Mouse (Mus musculus) midbrain, embryonic 10.5 days (tissue): Measurements from ENCODE around the gene Tbx1. TPM values are rescaled to one million over a fixed set of nuclear protein-coding genes. Genes with fewer than 3 reads are reported as not detected.

Experiments used
- DNase-seq: peaks from one replicate; pipeline ENCODE4 v3.0.0-alpha.2; 2017; ENCODE audit warnings: low spot score
- H3K27ac ChIP-seq: fragments of 300-500 bp; sonication (generic); replicated peaks from 2 replicates; pipeline ENCODE4 v1.5.1; 2016; ENCODE audit warnings: mild to moderate bottlenecking
- H3K27me3 ChIP-seq: fragments of 300-500 bp; sonication (generic); 2 replicates; pipeline ENCODE4 v1.6.1; 2016; ENCODE audit warnings: low read depth, mild to moderate bottlenecking; ENCODE audit not compliant: poor library complexity, severe bottlenecking
- H3K36me3 ChIP-seq: fragments of 300-500 bp; sonication (generic); 2 replicates; pipeline ENCODE4 v1.6.1; 2016; ENCODE audit warnings: mild to moderate bottlenecking, moderate library complexity
- H3K4me1 ChIP-seq: fragments of 300-500 bp; sonication (generic); 2 replicates; pipeline ENCODE4 v1.6.1; 2016
- H3K4me3 ChIP-seq: fragments of 300-500 bp; sonication (generic); 2 replicates; pipeline ENCODE4 v1.5.1; 2016; ENCODE audit warnings: mild to moderate bottlenecking, moderate library complexity
- H3K9me3 ChIP-seq: fragments of 300-500 bp; sonication (generic); replicated peaks from 2 replicates; pipeline ENCODE4 v1.6.1; 2016; ENCODE audit warnings: mild to moderate bottlenecking
- WGBS: fragments of 180-500 bp; shearing (Covaris S2); methylation state at CpG from one replicate; pipeline ENCODE4 v1.1.7; 2016; 5-methylcytosine and 5-hydroxymethylcytosine counted together
- polyA plus RNA-seq: library from polyadenylated mRNA; unstranded; fragments of >200 nt; fragmentation: Nextera tagmentation; extraction: Ambion mirVana; gene quantifications from 2 replicates; pipeline ENCODE4 v1.2.1, GENCODE M21; 2016

Tbx1 gene
- polyA plus RNA-seq, 1 experiment from 2014 or later, result 1.7 TPM

DNA sequence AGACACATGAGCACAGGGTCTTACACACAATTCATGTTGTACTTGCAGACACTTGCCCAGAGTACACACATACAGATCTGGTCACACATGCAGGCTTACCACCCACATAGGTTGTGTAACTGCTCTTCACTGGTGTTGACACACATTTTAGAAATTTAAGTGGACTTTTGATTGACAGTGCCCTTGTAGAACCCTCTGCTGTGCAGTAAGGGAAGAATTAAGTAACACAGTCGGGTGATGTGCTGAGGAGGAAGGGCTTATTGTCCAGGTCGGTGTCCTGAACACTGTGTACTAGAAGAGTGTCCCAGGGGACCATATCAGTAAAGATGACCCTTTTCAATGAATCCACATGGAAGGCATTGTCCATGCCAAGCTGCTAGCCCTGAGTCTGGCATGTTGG, 3.5 kb upstream of the Tbx1 start:
- Histone ChIP-seq H3K4me1 (peaks cover 30% of the 10 kb centered on the region), H3K36me3 (no peaks in the 10 kb centered on the region), H3K4me3 (no peak overlapping the region), H3K27me3 (peaks cover 90% of the 10 kb centered on the region), H3K27ac (no peak overlapping the region), H3K9me3 (no peaks in the 10 kb centered on the region)
- WGBS, result 75% methylated on average over 2 of the region's 2 CpGs
- DNase-seq, result no peak

GRCm38 (mm10) chr16:18591047-18592018, 862 bp upstream of the Tbx1 start:
- WGBS, result 1% methylated on average over 59 of the region's 59 CpGs
- DNase-seq, result peak; percentile 62
- Histone ChIP-seq H3K27ac (no peak overlapping the region; the same call in 1 of the 2 replicates), H3K36me3 (no peaks in the 10 kb centered on the region), H3K27me3 (peaks cover 98% of the 10 kb centered on the region), H3K9me3 (no peaks in the 10 kb centered on the region), H3K4me1 (peaks cover 53% of the 10 kb centered on the region), H3K4me3 (peak overlapping the region; percentile 38)

DNA sequence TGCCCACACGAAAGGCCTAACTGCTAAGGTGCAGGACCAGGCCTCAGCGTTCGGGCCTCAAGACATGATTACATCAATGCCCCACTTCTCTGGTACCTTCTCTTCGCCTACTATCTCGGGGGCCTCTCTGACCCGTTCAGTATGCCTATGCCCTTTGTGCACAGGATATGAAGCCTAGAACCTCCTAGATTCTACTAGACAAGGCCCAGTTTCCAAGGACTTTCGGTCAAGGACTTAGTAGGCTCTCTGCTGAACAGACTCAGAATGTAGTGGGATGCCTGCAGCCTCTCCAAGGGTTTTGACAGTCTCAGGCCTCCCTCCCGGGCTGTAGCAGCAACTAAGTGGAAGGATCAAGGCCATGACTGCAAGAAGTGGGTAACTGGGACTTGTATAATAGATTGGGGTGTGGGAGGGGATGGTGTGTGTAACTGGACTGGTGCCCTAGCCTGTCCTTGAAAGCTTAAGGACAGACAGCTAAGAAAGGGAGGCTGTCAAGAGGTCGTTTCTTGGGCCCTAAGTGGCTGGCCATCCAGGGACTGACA, 1.3 kb downstream of the Tbx1 start:
- Histone ChIP-seq H3K4me3 (peak overlapping the region; percentile 41; the same call in 1 of the 2 replicates), H3K36me3 (no peaks in the 10 kb centered on the region), H3K4me1 (peaks cover 61% of the 10 kb centered on the region), H3K27me3 (peaks cover 100% of the 10 kb centered on the region), H3K9me3 (no peaks in the 10 kb centered on the region), H3K27ac (no peak overlapping the region)
- peak; percentile 28 for DNase-seq
- 8% methylated on average over 9 of the region's 9 CpGs for WGBS

GRCm38 (mm10) chr16:18588738-18589055, 1.8 kb downstream of the Tbx1 start:
- Histone ChIP-seq H3K27me3 (peaks cover 100% of the 10 kb centered on the region), H3K27ac (no peak overlapping the region), H3K9me3 (no peaks in the 10 kb centered on the region), H3K36me3 (no peaks in the 10 kb centered on the region), H3K4me1 (peaks cover 61% of the 10 kb centered on the region), H3K4me3 (peak overlapping the region; percentile 41)
- 2% methylated on average over 31 of the region's 31 CpGs for WGBS
- no peak for DNase-seq

- Histone ChIP-seq H3K27me3 (peaks cover 100% of the 10 kb centered on the region), H3K9me3 (no peaks in the 10 kb centered on the region), H3K36me3 (no peaks in the 10 kb centered on the region), H3K27ac (no peak overlapping the region), H3K4me1 (peaks cover 61% of the 10 kb centered on the region), H3K4me3 (peak overlapping the region; percentile 41)
- peak; percentile 60 for DNase-seq
- WGBS, result under 1% methylated on average over 57 of the region's 57 CpGs
Observed at GRCm38 (mm10) chr16:18587847-18588737, 2.4 kb downstream of the Tbx1 start.

DNA sequence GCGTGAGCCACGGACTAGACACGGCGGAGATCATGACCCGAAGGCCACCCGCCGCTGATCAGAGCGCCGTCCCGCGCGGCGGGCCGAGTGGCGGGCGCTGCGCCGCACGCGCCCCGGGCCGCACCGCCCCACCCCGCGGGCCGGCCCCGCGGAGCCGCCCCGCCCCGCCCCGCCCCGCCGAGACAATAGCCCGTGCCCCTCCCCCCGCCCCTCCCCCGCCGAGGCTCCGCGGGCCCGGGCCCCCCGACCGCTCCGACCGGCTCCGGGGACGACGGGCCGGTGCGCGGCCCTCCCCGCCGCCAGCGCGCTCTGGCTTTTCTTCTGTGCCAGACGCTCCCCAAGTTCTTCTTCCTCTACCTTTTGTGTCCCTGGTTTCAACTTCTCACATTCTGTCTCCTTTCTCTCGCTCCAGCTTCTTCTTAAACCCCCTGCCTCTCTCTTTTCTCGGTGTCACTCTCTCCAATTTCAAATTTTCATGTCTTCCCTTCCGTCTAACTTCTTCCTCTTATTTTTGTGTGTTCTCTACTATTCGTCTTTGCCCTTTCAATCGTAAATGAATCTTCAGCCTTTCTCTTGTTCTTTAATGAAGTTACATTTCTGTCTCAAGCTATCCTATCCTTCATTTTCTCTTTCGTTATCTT, 3.4 kb downstream of the Tbx1 start:
- H3K9me3 ChIP-seq, result no peaks in the 10 kb centered on the region
- H3K27ac ChIP-seq, result no peak overlapping the region
- H3K4me1 ChIP-seq, result peaks cover 70% of the 10 kb centered on the region
- DNase-seq, result no peak
- H3K36me3 ChIP-seq, result no peaks in the 10 kb centered on the region
- H3K27me3 ChIP-seq, result peaks cover 100% of the 10 kb centered on the region
- peak overlapping the region; percentile 48 for H3K4me3 ChIP-seq
- under 1% methylated on average over 46 of the region's 62 CpGs for WGBS

- Histone ChIP-seq H3K4me1 (peaks cover 71% of the 10 kb centered on the region), H3K36me3 (no peaks in the 10 kb centered on the region), H3K9me3 (no peaks in the 10 kb centered on the region), H3K27ac (no peak overlapping the region), H3K4me3 (peak overlapping the region; percentile 48), H3K27me3 (peaks cover 100% of the 10 kb centered on the region)
- peak; percentile 65 for DNase-seq
- under 1% methylated on average over 83 of the region's 83 CpGs for WGBS
Observed at GRCm38 (mm10) chr16:18586076-18586905, 4.2 kb downstream of the Tbx1 start.

- Histone ChIP-seq H3K4me1 (peaks cover 67% of the 10 kb centered on the region), H3K27me3 (peaks cover 100% of the 10 kb centered on the region), H3K27ac (no peak overlapping the region), H3K4me3 (peak overlapping the region; percentile 48), H3K36me3 (no peaks in the 10 kb centered on the region), H3K9me3 (no peaks in the 10 kb centered on the region)
- WGBS, result under 1% methylated on average over 10 of the region's 10 CpGs
- DNase-seq, result peak; percentile 60
Observed at GRCm38 (mm10) chr16:18585676-18586075, 4.8 kb downstream of the Tbx1 start.

DNA sequence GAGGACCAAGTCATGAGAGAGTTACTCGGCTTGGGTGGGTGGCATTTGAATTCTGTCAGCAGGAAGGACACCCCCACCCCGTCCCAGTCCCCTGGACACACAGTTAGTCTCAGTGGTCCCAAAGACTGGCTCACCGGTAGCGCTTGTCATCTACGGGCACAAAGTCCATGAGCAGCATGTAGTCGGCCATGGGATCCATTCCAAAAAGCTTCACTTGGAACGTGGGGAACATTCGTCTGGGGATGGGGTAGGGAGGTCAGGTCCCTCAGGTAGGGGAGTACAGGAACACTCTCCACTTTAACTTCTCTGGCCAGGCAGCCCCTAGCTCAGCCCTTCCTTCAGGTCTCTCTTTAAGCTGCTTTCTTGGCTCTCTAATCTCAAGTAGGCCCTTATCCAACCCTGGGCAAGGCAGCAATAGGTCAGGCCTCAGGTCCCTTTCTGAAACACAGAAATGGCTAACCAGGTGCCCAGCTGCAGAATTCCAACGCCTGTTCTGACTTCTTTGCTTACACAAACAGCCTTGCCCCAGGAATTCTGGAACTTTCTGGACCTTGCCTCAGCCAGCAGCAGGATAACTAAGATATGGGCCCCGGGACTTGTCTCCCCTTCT, 5.5 kb downstream of the Tbx1 start:
- H3K9me3 ChIP-seq, result no peaks in the 10 kb centered on the region
- peak overlapping the region; percentile 48; the same call in 1 of the 2 replicates for H3K4me3 ChIP-seq
- 5% methylated on average over 10 of the region's 10 CpGs for WGBS
- H3K27me3 ChIP-seq, result peaks cover 100% of the 10 kb centered on the region
- peaks cover 61% of the 10 kb centered on the region for H3K4me1 ChIP-seq
- DNase-seq, result peak; percentile 34
- no peaks in the 10 kb centered on the region for H3K36me3 ChIP-seq
- no peak overlapping the region for H3K27ac ChIP-seq

GRCm38 (mm10) chr16:18583673-18584357, 6.7 kb downstream of the Tbx1 start:
- Histone ChIP-seq H3K27ac (no peak overlapping the region), H3K9me3 (no peaks in the 10 kb centered on the region), H3K4me1 (peaks cover 55% of the 10 kb centered on the region), H3K36me3 (no peaks in the 10 kb centered on the region), H3K4me3 (no peak overlapping the region), H3K27me3 (peaks cover 99% of the 10 kb centered on the region)
- WGBS, result 9% methylated on average over 10 of the region's 10 CpGs
- DNase-seq, result peak; percentile 22

GRCm38 (mm10) chr16:18583169-18583568, 7.3 kb downstream of the Tbx1 start:
- Histone ChIP-seq H3K9me3 (no peaks in the 10 kb centered on the region), H3K4me3 (no peak overlapping the region), H3K4me1 (peaks cover 49% of the 10 kb centered on the region), H3K27ac (no peak overlapping the region), H3K36me3 (no peaks in the 10 kb centered on the region), H3K27me3 (peaks cover 99% of the 10 kb centered on the region)
- no peak for DNase-seq
- WGBS, result 4% methylated on average over 10 of the region's 10 CpGs
